Mouse (Mus musculus) olfactory bulb, adult 2 months (tissue): ENCODE data around the gene Srd5a1.

ENCODE experiments used
- CTCF ChIP-seq: fragments of 200-500 bp; IDR thresholded peaks from 2 replicates; pipeline ENCODE4 v1.5.1; 2012; ENCODE audit warnings: low read depth, mild to moderate bottlenecking, low read length, moderate library complexity; ENCODE audit not compliant: insufficient read depth
- POLR2A ChIP-seq: fragments of 200-500 bp; IDR thresholded peaks from 2 replicates; pipeline ENCODE4 v1.6.1; 2012; ENCODE audit warnings: mild to moderate bottlenecking, low read depth, low read length, moderate library complexity; ENCODE audit not compliant: insufficient read depth

GRCm38 (mm10) chr13:69631659-69632058 lies 20.4 kb upstream of the Srd5a1 start:
- TF ChIP-seq CTCF (no peak), POLR2A (no peak)
